Mouse (Mus musculus) liver (tissue): ENCODE data around the gene Trir.

ENCODE experiments used
- DNase-seq: peaks from one replicate; pipeline ENCODE4 v3.0.0-alpha.2; 2020; ENCODE audit warnings: mixed read lengths

The Trir gene

DNA sequence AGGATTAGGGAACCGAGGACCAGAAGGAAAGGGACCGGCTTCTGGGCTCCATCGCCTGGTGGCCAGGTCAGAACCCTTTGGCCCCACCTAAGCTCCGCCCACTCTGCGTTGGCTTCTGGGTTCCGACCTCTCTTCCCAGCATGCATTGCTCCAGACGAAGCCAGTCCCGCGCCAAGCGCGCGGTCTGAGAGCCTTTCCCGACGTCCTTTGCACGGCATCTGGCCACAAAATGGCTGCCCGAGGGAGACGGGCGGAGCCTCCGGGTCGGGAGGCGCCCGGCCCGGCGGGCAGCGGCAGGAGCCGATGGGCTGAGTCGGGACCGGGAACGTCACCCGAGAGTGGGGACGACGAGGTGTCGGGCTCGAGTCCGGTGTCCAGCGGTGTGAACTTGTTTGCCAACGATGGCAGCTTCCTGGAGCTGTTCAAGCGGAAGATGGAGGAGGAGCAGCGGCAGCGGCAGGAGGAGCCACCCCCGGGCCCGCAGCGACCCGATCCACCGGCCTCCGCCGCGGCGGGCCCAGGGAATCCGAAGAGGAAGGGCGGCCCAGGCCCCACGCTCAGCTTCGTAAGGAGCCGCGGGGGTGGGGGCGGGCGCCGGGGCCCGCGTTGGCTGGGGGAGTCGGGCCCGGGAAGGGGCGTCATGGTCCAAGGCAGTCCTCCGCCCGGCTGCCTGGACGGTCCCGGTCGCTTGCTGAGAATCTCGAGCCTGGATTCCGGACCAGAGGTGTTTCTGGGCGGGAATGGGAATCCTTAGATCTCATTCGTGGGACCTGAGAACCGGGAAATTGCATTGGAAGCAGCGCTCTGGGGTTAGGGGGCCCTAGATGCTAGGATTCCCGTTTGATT, at the start of gene Trir:
Gene Trir, plus strand, starts transcription at position 154 of the 846 bp plus-strand sequence.
- DNase-seq: peak; percentile 99

DNA sequence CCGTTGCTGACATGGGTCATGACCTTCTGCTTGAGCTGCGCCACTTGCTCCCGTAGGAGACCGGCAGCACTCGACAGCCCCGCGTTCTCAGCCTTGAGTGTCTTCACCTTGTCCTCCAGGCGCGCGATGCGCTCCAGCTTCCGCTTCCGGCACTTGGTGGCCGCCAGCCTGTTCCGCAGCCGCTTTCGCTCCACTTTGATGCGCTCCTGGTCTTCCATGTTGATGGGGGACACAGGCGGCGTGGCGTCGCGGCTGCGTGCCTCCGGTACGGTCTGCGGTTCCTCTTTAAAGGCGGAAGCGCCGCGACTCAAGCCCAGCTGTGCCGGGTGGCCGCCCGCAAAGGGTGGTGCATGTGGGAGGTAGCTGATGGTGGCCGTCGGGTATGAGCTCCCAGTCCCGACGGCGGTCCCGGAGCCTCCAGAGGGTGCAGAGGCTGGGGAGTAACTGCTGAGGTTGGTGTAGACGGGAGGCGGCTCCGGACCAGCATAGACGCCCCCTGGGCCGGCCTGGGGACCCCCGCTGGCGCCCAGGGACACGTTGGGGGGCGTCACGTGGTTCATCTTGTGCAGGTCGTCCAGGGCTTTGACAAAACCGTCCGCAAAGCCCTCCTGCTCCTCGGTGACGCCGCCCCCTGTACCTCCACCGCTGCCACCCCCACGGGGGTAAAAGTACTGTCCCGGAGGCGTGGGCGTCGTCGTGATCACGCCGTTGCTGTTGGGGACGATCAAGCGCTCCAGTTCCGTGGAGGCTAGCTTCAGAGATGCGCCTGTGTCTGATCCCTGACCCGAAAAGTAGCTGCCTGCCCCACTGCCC, 49.0 kb upstream of the Trir start:
- DNase-seq: peak; percentile 74

DNA sequence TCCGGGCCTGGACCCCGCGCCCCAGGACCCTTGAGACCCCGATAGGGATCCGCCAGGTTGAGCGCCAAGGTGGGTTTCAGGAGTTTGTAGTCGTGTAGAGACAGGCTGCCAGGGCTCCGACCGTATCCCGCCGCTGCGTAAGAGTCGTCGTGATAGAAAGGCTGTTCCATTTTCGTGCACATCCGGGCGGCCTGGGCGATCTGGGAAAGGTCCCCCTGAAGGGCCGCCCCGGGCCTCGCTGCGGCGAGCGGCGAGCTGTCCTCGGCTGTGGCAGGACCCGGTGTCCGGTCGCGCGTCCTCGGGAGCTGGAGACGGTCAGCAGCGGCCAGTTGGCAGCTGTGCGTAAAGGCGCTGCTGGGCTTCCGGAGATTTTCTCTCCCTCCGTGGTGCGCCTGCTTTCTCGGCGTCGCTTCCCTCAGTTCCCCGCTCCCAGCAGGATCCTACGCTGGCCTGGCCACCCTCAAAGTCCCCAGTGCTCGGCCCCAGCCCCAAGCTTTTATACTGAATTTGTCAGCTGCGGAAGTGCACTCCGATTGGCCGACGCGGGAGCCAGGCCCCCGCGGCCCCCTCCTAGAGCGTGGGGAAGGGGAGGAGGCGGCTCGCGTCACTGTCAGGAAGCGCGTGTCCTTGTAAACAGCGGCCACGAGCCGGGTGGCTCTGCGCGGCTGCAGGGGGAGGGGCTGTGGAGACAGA, 48.2 kb upstream of the Trir start, which contains the start of gene Junb:
Gene Junb, minus strand, starts transcription at position 471 of the 693 bp plus-strand sequence.
- peak; percentile 89 for DNase-seq

DNA sequence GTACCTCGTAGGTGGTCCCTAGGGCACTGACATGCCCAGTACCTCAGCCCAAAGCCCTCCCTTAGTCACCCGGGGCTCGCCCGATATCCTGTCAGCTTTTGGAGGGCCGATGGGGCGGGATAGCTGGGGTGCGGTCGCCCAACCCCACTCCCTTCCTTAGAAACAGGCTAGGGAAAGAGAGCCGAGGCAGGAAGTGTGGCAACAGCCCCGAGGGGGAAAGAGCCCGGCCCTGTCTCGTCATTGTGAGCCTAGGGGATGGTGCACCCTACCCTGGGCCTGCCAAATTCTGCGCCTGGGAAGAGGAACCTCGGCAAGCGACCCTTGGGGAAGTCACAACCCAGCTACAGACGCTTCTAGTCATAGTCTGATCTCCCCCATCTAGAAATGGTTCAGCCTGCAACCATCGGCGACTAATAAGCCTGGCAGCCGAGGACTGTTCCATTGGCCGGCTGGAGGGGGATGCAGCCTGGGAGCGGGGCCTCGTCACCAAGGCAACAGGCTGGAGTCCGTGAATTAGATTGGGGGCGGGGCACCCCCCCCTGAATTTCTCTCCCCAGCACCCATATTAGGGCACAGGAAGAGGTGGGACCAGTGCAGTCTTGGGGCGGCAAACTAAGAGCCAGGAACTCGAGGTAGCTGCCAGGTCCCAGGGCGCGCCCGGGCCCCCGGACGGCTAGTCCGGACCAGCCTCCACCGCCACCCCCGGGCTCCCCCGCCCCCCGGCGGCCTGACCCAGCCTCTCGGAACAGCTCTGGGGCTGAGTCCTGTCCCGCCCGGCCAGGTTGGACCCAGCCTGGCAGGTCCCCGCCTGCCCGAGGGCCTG, 46.8 kb upstream of the Trir start:
- DNase-seq: peak; percentile 91

DNA sequence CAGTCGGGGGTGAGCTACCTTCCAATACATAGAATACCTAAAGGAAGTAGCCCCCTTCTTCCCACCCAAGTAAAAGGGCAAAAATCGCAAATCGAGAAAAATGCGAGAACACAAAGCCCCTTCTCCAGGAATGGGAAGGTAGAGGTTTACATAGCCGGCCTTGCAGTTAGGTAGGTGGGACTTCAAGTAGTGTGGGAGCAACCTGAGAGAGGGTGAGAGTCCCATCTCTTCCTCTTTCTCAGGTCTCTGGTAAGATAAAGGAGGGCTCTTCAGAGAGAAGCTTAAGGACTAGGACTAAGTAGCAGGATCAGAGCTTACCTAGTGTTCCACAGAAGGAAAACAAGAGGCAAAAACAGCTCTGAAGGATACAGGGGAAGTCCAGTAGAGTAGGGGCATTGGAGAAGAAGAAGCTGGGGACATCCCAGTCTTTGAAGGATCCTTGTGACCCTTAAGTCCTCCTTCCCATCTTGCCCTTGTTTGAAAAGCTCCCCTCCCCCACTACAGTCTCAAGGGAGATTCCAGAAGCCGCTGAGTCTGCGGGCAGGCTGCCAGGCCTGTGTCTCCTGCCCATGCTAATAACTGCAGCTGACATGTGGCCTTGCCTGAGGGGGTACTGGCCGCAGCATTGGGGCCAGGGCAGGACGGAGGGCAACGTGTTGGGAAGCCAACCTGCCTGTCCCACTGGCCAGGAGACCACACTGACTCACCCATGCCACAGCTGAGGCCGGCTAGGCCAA, 45.8 kb upstream of the Trir start:
- peak; percentile 51 for DNase-seq

DNA sequence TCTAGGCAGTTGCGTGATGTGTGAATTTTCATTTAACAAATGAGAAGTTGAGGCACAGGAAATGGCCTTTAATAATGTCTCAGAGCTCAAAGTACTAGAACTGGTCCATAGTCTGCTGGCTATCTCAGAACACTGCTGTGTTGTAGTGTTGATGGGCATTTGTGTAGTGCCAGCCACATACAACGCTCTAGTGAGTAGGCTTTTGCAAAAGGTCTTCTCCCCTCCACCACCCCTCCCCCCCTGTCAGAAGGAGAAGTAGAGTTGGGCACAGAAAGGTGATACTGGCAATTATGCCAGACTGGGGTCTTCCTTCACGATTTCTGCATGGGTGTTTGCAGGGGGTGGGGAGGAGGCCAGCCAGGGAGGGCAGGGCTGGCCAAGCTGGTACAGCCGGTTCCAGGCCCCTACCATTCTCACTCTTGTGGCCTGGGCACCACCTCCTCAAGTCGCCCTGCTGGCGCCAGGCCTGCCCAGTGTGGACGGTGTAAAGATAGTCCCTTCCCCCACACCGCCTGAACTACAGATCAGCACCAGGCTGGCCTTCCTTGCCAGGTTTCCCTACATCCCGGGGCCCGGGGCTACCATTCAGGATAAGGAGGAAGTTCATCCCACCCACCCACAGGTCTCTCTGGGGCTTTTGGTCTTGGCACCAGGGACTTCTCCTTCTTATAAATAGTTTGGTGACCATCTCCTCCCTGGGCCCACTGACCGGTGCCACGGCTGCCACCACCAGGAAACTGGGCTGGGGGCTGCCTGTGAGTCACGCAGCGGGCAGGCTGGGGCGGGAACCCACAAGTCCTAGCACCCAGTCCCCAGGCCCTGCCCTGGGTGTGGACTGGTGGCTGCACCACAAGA, 44.8 kb upstream of the Trir start:
- no peak for DNase-seq

DNA sequence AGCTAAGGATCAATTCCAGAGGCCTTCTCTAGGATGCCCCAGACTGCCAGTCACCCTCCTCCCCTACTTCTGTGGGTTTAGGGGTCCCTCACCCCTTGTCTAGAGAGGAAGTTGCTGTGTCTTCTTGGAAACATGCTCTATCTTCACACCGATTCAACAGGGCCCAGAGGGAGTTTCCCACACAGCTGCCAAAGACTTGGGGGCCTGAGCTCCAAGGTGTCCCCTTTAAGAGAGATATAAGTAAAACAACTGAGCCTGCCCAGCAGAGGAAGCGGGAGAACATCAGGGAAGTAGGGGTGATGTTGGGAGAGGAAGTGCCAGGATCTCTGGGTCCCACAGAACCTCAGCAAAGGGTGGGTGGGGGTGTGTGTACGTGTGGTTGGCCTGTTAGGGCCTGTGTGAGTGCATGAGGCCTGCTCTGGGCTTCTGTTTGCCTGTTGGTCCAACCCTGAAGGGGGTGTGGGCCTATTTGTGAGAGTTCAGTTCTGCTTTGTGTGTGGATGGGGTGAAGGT, 44.1 kb upstream of the Trir start:
- no peak for DNase-seq

DNA sequence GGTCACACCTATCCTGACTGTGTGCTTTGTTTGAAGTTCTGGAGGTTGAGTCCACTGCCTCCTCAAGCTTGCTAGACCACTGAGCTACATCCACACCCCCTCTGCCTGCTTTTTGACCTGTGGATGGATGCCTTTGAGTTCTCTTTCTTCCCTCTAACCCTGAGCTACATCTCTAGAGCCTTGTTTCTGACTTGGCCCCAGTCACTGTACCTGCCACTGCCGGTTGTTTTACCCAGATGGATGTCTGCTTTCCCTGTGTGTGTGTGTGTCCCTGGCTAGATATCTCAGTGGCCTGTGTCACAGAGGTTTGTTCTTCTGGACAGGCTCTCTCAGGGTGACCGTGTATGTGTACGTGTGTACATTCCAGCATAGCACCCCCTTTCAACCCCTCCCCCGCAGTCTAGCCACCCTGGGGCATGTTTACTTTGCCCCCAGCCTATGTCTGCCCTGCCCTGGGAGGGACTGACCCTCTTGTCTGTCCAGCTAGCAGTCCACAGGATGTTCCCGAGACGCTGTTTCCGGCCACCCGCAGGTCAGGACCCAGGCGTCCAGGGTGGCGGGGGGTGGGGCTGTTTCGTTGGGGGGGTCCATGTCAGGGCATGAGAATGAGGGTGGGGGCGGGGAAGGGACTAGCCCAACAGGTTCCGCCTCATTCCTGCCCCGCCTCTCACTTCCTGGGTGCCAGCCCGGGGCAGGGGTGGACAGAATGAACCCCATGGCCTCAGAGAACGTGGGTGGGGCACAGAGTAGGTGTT, 42.2 kb upstream of the Trir start:
- DNase-seq: peak; percentile 65

DNA sequence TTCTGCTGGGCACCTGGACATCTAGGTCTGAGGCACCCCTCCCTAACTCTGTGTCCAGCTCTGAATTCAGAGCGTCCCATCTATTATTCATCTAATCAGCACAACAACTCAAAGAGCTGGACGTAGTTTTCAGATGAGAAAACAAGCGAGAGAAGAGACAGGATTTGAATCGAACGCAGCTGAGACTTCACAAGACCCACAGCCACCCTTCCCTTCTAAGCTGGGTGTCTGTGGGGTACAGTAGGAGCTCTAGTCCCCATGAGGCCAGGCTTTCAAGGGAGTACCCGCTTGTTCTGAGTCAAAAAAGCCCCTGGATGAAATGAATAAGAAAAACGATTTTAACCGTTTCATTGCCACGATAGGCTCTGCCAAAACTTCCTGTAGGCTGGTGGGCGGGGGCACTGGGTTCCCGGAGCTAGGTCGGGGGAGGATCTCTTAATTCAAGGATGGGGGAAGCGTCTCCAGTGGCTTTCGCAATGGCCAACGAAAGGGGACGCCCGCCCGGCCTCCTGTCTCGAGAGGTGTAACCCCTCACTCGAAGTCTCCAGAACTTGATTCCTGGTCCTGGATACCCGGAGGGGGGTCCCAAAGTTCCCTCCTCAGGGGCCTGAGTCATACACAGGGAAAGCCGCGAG, 41.5 kb upstream of the Trir start:
- peak; percentile 53 for DNase-seq

DNA sequence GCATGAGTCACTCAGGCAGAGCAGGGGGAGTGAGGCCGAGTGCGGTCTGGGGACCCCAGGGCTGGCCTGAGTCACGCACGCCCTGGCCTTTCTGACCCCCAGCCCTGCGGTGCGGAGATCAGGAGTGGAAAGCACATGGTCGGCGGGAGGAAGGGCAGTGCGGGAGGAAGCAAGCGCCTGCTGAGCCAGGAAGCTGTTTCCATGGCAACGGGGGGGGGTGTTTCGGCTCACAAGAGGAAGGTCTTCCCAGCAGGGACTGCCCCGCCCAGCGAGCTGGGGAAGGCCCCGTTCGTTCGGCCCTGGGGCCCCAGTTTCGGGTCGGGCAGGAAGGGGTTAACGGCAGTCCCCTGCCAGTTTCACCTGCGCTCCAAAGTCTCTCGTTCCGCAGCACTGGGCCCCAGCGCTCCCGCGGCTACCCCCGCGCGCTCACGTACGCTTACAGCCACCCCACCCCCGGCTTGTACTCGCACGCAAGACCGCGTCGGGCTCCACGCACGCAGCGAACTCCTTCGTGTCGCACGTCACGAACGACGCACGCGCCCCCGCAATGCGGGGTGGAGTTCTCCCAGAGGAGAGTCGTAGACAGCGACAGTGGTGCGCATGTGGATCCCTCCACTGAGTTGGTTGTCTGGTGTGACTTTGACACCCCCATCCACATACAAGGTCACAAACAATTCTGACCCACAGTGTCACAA, 40.8 kb upstream of the Trir start:
- DNase-seq: peak; percentile 93

DNA sequence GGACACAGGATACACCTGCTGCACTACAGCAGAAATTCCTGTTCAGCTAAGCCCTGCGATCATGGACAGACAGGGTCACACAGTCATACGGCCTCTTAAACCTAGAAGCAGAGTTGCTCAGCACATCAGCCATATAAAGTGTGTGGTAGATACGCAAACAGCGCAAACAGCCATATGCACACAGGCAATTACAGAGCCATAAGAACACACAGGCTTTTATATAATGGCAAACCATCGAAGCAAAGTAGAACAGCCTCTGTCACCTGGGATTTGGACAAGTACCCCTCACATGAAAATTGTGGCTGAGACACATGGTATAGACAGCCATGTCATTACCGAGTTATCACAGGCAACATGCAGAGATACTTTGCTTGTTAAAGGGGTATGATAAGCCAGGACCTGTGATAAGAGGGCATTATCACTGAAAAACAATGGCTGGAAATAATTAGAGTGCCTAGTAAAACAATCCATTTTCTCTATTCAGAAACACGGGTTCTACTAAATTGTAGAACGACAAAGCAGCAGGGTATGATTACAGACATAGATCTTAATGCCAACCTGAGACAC, 40.2 kb upstream of the Trir start:
- DNase-seq: no peak

DNA sequence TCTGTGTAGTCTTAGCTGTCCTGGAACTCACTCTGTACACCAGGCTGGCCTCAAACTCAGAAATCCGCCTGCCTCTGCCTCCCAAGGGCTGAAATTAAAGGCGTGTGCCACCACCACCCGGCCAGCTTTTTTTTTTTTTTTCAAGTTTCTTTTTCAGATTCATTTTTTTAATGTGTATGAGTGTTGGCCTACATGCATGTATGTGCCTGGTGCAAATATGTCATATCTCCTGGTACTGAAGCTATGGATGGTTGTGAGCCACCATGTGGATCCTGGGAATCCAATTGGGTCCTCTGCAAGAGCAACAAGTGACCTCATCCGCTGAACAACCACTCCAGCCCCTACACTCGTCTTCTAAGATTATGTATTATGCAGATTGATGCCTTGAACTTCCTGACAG, 39.2 kb upstream of the Trir start:
- DNase-seq: no peak

DNA sequence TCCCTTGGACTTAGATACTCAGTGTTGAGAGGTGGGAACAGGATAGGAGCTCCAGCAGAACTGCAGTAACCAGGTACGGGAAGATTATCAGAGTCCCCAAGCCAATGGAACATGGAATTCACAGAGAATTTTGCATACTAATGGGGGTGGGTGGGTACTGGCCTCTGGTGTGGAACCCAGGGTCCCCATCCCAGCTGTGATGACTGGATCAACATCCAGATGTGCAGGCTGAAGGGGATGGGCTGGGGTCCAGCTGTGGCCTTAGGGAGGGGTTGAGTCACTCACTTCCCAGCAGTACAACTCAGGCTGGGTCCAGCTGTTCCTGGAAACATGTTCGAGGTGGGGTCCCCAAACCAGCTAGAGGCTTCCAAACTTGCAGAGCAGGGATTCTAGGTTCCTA, 38.7 kb upstream of the Trir start:
- no peak for DNase-seq

DNA sequence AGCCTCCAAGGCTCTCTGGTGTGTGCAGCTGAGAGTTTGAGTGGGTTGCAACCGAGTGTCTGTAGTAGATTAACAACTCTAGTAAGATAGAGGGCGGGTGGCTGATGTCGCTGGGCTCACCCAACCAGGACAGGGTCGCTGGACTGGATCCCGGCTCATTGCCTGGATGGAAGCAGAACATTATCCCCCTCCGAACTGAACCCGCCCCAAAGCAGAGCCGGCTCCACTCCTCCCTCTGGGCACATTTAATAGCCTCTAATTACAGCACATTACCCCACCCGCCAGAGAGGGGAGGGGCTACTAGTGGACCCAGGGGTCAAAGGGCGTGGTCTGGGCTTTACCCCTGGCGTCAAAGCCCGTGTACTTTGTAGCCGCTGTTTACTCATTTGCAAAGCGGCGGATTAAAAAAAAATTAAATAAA, 37.3 kb upstream of the Trir start:
- DNase-seq: peak; percentile 70

DNA sequence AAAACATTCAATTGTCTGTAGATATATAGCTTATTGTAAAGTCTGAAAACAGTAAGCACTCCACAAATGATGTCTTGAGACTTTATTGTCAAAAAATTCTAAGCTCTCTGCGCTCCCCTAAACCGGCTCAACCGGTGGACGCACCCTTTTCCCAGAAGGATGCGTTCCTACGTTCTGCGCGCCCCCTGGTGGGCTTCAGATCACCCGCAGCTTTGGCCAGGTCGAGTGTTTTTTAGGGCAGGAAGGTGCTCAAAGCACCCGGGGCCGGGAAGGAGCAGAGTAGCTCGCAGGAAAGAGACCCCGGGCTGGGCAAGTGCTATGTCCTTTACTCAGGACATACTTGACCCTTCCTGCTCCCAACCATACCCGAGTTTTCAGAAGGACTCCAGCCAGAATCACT, 36.8 kb upstream of the Trir start:
- peak; percentile 96 for DNase-seq

DNA sequence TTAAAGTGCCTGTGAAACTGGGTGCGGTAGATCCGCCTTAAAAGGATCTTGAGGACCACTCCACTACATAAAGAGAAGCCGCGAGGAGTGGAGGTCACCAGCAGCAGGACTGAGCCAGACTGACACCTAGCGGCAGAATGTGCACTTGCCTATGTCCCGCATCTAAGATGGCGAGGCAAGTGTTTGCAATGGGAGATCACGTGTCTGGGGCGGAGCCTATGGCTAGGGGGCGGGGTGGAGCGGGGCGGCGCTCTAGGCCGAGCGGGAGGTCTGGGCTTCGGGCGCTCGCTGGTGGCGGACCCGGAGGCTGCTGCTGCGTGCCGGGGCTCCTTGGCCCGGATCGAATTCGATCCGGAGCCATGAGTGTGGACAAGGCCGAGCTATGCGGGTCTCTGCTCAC, 36.3 kb upstream of the Trir start, which contains the start of gene Hook2:
Gene Hook2, plus strand, starts transcription at position 255 of the 400 bp plus-strand sequence.
- peak; percentile 99 for DNase-seq

DNA sequence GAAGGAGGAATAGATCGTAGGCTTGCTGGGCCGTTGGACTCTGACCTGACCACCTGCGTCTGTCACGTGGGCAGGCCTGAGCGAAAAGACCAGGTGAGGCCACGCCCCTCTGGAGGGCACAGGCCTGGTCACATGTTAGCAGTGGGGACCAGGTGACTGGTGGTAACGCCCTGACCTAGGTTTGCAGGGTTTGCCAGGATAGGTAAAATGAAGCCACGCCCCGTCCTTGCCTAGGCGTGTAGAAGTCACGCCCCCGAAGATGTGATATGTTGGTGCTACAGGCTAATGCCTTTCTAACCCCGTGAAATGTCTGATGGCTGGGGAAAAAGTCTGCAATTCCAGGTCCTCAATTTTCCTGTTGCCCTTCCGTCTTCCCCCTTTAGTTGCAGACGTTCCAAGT, 35.8 kb upstream of the Trir start:
- DNase-seq: peak; percentile 85

DNA sequence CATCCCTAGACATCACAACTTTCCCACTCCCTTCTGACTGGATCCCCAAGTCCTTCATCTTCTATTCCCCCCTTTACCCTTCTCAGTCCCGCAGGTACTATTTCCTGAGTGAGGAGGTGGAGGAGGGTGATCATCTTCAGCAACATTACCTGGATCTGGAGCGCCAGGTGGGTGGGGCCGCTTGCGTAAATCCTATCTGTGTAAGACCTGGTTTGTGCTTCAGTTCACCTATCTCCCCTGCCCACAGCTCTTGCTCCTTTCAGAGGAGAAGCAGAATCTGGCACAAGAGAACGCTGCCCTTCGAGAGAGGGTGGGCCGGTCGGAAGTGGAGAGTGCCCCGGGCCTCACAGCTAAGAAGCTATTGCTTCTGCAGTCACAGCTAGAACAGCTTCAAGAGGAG, 32.2 kb upstream of the Trir start:
- no peak for DNase-seq
